In the genomic region with DNA sequence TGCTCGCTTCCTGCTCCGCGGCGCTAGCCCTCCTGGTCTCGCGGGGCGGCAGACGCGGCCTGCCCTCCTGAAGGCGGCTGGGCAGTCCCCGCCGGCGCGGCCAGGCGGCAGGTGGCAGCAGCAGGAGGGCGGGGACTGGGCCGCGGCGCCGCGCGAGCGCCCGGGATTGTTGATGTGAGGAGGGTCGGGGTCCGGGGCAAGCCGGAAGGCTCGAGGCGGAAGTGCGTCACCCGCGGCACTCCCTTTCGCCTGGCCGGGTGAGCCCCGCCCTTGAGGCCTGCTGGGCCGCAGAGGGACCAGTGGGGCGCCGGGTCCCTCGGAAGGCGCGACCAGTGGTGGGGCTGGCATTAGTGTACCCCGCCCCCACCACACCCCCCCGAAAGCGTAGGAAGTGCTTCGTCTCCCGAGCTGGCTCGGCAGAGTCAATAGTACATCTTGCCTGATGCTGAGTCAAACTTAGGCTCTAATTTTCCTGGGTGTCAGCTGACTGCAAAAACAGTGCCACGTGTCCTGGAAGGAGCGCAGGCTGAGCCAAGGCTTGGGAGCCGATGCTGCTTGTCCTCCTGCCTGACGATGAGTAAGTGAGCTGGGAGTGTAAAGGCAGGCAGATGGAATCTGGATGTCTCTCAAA, we compare ENCODE assay signal across 7 mouse cellular contexts. TPM values are rescaled to one million over a fixed set of nuclear protein-coding genes. Genes with fewer than 3 reads are reported as not detected.
A peak's percentile ranks its signal among the peaks of the same experiment; 100 is the strongest.
DNase-seq lines count a peak whose midpoint lies in the region; ATAC-seq lines count a peak whose summit lies in the region.

A gene (minus strand): TSS at position 210 of the 631 bp plus-strand sequence.

- H3K27me3 ChIP-seq in limb, embryonic 10.5 days (ENCODE audit: low read depth, poor library complexity, severe bottlenecking) = no peaks in the 10 kb centered on the region
- no peaks in the 10 kb centered on the region for H3K27me3 ChIP-seq in midbrain, embryonic 13.5 days

- peak within 1 kb of the TSS; percentile 99 for H3K9ac ChIP-seq in midbrain, embryonic 13.5 days (replicated peaks)

- peak within 1 kb of the TSS; percentile 94 for H3K4me3 ChIP-seq in limb, embryonic 10.5 days
- peak within 1 kb of the TSS; percentile 77 for H3K4me3 ChIP-seq in midbrain, embryonic 13.5 days (replicated peaks)

- peaks cover 24% of the 10 kb centered on the region for H3K4me1 ChIP-seq in limb, embryonic 10.5 days
- H3K4me1 ChIP-seq in midbrain, embryonic 13.5 days (replicated peaks) = peaks cover 36% of the 10 kb centered on the region

- DNase-seq in adrenal gland, adult 8-10 months = peak; percentile 93
- peak; percentile 95 for DNase-seq in embryo, embryonic 9.5 days (ENCODE audit: extremely low spot score)
- peak; percentile 81 for DNase-seq in gonadal fat pad, adult 2 months (ENCODE audit: low read depth)
- DNase-seq in kidney, adult 11 months = peak; percentile 95
- peak; percentile 98 for DNase-seq in limb, embryonic 10.5 days (ENCODE audit: low spot score)
- peak; percentile 86 for DNase-seq in spleen, adult 12 weeks (ENCODE audit: low spot score)

- H3K27ac ChIP-seq in limb, embryonic 10.5 days = peak within 1 kb of the TSS; percentile 98
- H3K27ac ChIP-seq in midbrain, embryonic 13.5 days = peak within 1 kb of the TSS; percentile 99

- H3K9me3 ChIP-seq in limb, embryonic 10.5 days (replicated peaks) = no peaks in the 10 kb centered on the region
- no peaks in the 10 kb centered on the region for H3K9me3 ChIP-seq in midbrain, embryonic 13.5 days

- under 1% methylated on average over 51 of the region's 51 CpGs for WGBS in limb, embryonic 10.5 days
- under 1% methylated on average over 36 of the region's 51 CpGs for WGBS in midbrain, embryonic 13.5 days

- H3K4me2 ChIP-seq in midbrain, embryonic 13.5 days (replicated peaks) = peak within 1 kb of the TSS; percentile 91

- ATAC-seq in midbrain, embryonic 13.5 days = peak; percentile 99

- H3K36me3 ChIP-seq in limb, embryonic 10.5 days = 0 out of 2 replicates have a peak, but pooled peaks cover 3% of the 10 kb centered on the region
- H3K36me3 ChIP-seq in midbrain, embryonic 13.5 days = no peaks in the 10 kb centered on the region

RNA-seq across cellular contexts. Expression of the gene that starts here (rescaled TPM):
- total RNA-seq in adrenal gland, adult 8-10 months (2022) = 10 to 100 TPM; 48.3 to 54.6 (median 52.4) TPM
- 29.8 and 39.1 TPM in 2 replicates for polyA plus RNA-seq in gonadal fat pad, adult 2 months (2012; rRNA removed)
- polyA plus RNA-seq in limb, embryonic 10.5 days (2016; fragmentation: Nextera tagmentation; extraction: Ambion mirVana) = 21.0 and 26.0 TPM in 2 replicates
- polyA plus RNA-seq in midbrain, embryonic 13.5 days (2015; fragmentation: Nextera tagmentation; extraction: Ambion mirVana) = 31.1 and 37.4 TPM in 2 replicates

Comparison
In these comparisons a context has a peak if more than half of its experiments do, and no peak if none do; other contexts are left out.
1. Peak in every context shown above with its lines: DNase-seq, ATAC-seq, H3K4me3 ChIP-seq and H3K27ac ChIP-seq.